Mouse (Mus musculus) olfactory bulb, adult 2 months (tissue): Measurements from ENCODE around the gene Tcf7l1.

Experiments used
- CTCF ChIP-seq: fragments of 200-500 bp; IDR thresholded peaks from 2 replicates; pipeline ENCODE4 v1.5.1; 2012; ENCODE audit warnings: low read depth, mild to moderate bottlenecking, low read length, moderate library complexity; ENCODE audit not compliant: insufficient read depth
- POLR2A ChIP-seq: fragments of 200-500 bp; IDR thresholded peaks from 2 replicates; pipeline ENCODE4 v1.6.1; 2012; ENCODE audit warnings: mild to moderate bottlenecking, low read depth, low read length, moderate library complexity; ENCODE audit not compliant: insufficient read depth

- TF ChIP-seq POLR2A, result peak; percentile 90
- no peak for TF ChIP-seq CTCF
Observed at GRCm38 (mm10) chr6:72616643-72617288, 172.3 kb downstream of the Tcf7l1 start, which contains the start of gene Tgoln1.
